Mouse (Mus musculus) thymus, postnatal 0 days (tissue): ENCODE data around the gene Gm6164. TPM values are rescaled to one million over a fixed set of nuclear protein-coding genes. Genes with fewer than 3 reads are reported as not detected.
"Not testable (repeated sequence)": the region's sequence is repeated elsewhere in the genome, so short reads cannot be mapped to it uniquely, and the experiment has no call there.

Experiments used
- DNase-seq: peaks from one replicate; pipeline ENCODE4 v3.0.0-alpha.2; 2015; ENCODE audit warnings: low spot score
- polyA plus RNA-seq: library from polyadenylated mRNA; unstranded; fragments of >200 nt; fragmentation: Nextera tagmentation; extraction: Ambion mirVana; gene quantifications from 2 replicates; pipeline ENCODE4 v1.2.1, GENCODE M21; 2015

Gene Gm6164
- not detected in 2 replicates for polyA plus RNA-seq

DNA sequence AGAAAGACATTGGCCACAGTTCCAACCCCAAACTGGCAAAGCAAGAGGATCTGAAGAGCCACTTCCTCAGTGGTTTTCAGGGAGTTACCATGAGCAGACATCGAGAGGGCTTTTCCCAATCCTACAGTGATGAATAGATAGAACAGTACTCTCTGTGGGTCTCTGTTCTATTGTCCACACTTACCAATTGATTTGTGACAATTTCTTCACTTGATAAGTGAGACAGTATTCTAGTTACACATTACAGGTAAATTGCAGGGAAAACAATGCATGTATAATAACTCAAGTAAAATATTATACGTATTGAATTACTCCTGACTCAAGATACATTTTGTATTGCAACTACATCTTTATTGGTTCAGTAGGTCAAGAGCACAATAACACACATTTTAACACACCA lies at the start of gene Gm6164:
TSS of gene Gm6164 (minus strand) at position 101 of the 400 bp plus-strand sequence.
- not testable (repeated sequence) for DNase-seq

- not testable (repeated sequence) for DNase-seq
Measured at GRCm38 (mm10) chr7:20233728-20234127, 28.3 kb upstream of the Gm6164 start, which contains the start of gene Gm4498. Gene Gm4498, minus strand, starts transcription at chr7:20233828.

- not testable (repeated sequence) for DNase-seq
Measured at GRCm38 (mm10) chr7:20193410-20193809, 12.0 kb downstream of the Gm6164 start, which contains the start of gene Vmn1r95. Gene Vmn1r95, plus strand, starts transcription at chr7:20193710.

DNA sequence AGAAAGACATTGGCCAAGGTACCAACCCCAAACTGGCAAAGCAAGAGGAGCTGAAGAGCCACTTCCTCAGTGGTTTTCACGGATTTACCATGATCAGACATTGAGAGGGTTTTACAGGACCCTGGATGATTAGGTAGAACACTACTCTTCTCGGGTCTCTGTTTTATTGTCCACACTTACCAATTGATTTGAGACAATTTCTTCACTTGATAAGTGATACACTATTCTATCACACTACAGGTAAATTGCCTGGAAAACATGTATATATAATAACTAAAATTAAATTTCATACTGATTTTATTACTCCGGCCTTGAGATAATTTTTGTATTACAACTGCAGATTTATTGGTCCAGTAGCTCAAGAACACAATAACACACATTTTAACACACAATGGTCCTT lies 37.1 kb downstream of the Gm6164 start, which contains the start of gene Vmn1r94:
TSS of gene Vmn1r94 (minus strand) at position 101 of the 400 bp plus-strand sequence.
- DNase-seq = not testable (repeated sequence)

Other genes starting within 250 kb of the Gm6164 start
- gene Ceacam20, start 240.2 kb downstream of the Gm6164 start, polyA plus RNA-seq = 0.06 TPM in 1 of 2 replicates, not detected in the other
- gene Nlrp9b, start 214.1 kb downstream of the Gm6164 start, polyA plus RNA-seq = not detected in 2 replicates
- not detected in 2 replicates for gene Vmn1r91, start 105.9 kb downstream of the Gm6164 start, polyA plus RNA-seq
- gene Gm16442, start 83.0 kb downstream of the Gm6164 start, polyA plus RNA-seq = not detected in 2 replicates
- not detected in 2 replicates for gene Vmn1r93, start 66.5 kb downstream of the Gm6164 start, polyA plus RNA-seq
- gene Vmn1r94, start 37.2 kb downstream of the Gm6164 start, polyA plus RNA-seq = not detected in 2 replicates
- not detected in 2 replicates for gene Vmn1r95, start 11.9 kb downstream of the Gm6164 start, polyA plus RNA-seq
- not detected in 2 replicates for gene Gm4498, start 28.2 kb upstream of the Gm6164 start, polyA plus RNA-seq
- gene Gm5890, start 57.2 kb upstream of the Gm6164 start, polyA plus RNA-seq = not detected in 2 replicates
- not detected in 2 replicates for gene Gm4133, start 128.5 kb upstream of the Gm6164 start, polyA plus RNA-seq
- gene Gm5728, start 169.8 kb upstream of the Gm6164 start, polyA plus RNA-seq = not detected in 2 replicates
- not detected in 2 replicates for gene Vmn1r100, start 212.3 kb upstream of the Gm6164 start, polyA plus RNA-seq
- not detected in 2 replicates for gene Vmn1r101, start 237.0 kb upstream of the Gm6164 start, polyA plus RNA-seq